Comparison of ENCODE assay signal across 1 mouse cellular context in genomic region chr11:3497296-3497695, GRCm38 (mm10).
TF ChIP-seq lines count a peak whose summit lies in the region.

No protein-coding gene starts in this region.

TF ChIP-seq in MEL, 35 proteins besides CTCF, POLR2A, EP300 and RAD21:
- no peak for TF ChIP-seq MYB (IDR thresholded peaks at IDR 0.05; ENCODE audit: low read depth, low read length)
- no peak for TF ChIP-seq TAL1 (IDR thresholded peaks at IDR 0.05; ENCODE audit: low read length)
- peak; percentile 75 for TF ChIP-seq ZNF384 (IDR thresholded peaks at IDR 0.05; ENCODE audit: low read depth, low read length)
- no peak for TF ChIP-seq TBP (IDR thresholded peaks at IDR 0.05; ENCODE audit: low read depth, low read length)
